Mouse (Mus musculus): ENCODE measurements around the gene Rwdd3. TPM values are rescaled to one million over a fixed set of nuclear protein-coding genes. Genes with fewer than 3 reads are reported as not detected.

The Rwdd3 gene
- polyA plus RNA-seq, 1 experiment = 3.3 TPM

GRCm38 (mm10) chr3:121189199-121189598 is 17.7 kb upstream of the Rwdd3 start:
- no peak overlapping the region for H3K4me2 ChIP-seq (ENCODE audit: low read depth)
- no peaks in the 10 kb centered on the region for H3K79me2 ChIP-seq (ENCODE audit: control insufficient read depth, insufficient read depth)
- H3K4me3 ChIP-seq = no peak overlapping the region
- peaks cover 9% of the 10 kb centered on the region for H3K27me3 ChIP-seq (ENCODE audit: control insufficient read depth, insufficient read depth, insufficient read length)
- H3ac ChIP-seq (ENCODE audit: control insufficient read depth, insufficient read length) = no peak overlapping the region
- TF ChIP-seq USF1 (IDR thresholded peaks at IDR 0.05; ENCODE audit: low read depth) = no peak
- no peak for TF ChIP-seq POLR2A (IDR thresholded peaks at IDR 0.05; ENCODE audit: insufficient read length, low read depth)
- TF ChIP-seq SRF (IDR thresholded peaks at IDR 0.05; ENCODE audit: control insufficient read depth, insufficient read length, low read depth) = no peak
- no peak for TF ChIP-seq MYOD1 (IDR thresholded peaks at IDR 0.05; ENCODE audit: control insufficient read depth in 1 of 3, insufficient read length in 2 of 3, low read depth in 2 of 3)
- TF ChIP-seq MYOG (IDR thresholded peaks at IDR 0.05; ENCODE audit: control insufficient read depth in 1 of 3, insufficient read depth in 1 of 3, insufficient read length in 2 of 3, low read depth in 2 of 3) = no peak
- TF ChIP-seq REST (IDR thresholded peaks at IDR 0.05; ENCODE audit: insufficient read depth, insufficient read length) = no peak
- no peak for TF ChIP-seq E2F4 (IDR thresholded peaks at IDR 0.05; ENCODE audit: insufficient read depth)
- no peak for TF ChIP-seq MAX (IDR thresholded peaks at IDR 0.05; ENCODE audit: low read depth)
- TF ChIP-seq POLR2AphosphoS2 (IDR thresholded peaks at IDR 0.05; ENCODE audit: insufficient read length, low read depth) = no peak
- no peak for TF ChIP-seq CEBPB (IDR thresholded peaks at IDR 0.05; ENCODE audit: insufficient read depth, poor library complexity, severe bottlenecking)
- TF ChIP-seq TCF3 (IDR thresholded peaks at IDR 0.05; ENCODE audit: insufficient read length, low read depth) = no peak
- TF ChIP-seq TCF12 (IDR thresholded peaks at IDR 0.05; ENCODE audit: insufficient read depth, poor library complexity, severe bottlenecking) = no peak
- H3K36me3 ChIP-seq (ENCODE audit: control insufficient read depth, insufficient read depth) = no peaks in the 10 kb centered on the region

- Histone ChIP-seq H3K36me3 (ENCODE audit: control insufficient read depth, insufficient read depth) (no peaks in the 10 kb centered on the region), H3K4me3 (no peak overlapping the region), H3K79me2 (ENCODE audit: control insufficient read depth, insufficient read depth) (no peaks in the 10 kb centered on the region), H3K4me2 (ENCODE audit: low read depth) (no peak overlapping the region), H3ac (ENCODE audit: control insufficient read depth, insufficient read length) (no peak overlapping the region), H3K27me3 (ENCODE audit: control insufficient read depth, insufficient read depth, insufficient read length) (no peaks in the 10 kb centered on the region)
- TF ChIP-seq POLR2A (IDR thresholded peaks at IDR 0.05; ENCODE audit: insufficient read length, low read depth) = no peak
- TF ChIP-seq MYOD1 (IDR thresholded peaks at IDR 0.05; ENCODE audit: control insufficient read depth in 1 of 3, insufficient read length in 2 of 3, low read depth in 2 of 3) = no peak
- TF ChIP-seq MYOG (IDR thresholded peaks at IDR 0.05; ENCODE audit: control insufficient read depth in 1 of 3, insufficient read depth in 1 of 3, insufficient read length in 2 of 3, low read depth in 2 of 3) = no peak
- TF ChIP-seq POLR2AphosphoS2 (IDR thresholded peaks at IDR 0.05; ENCODE audit: insufficient read length, low read depth) = no peak
- no peak for TF ChIP-seq MAX (IDR thresholded peaks at IDR 0.05; ENCODE audit: low read depth)
- TF ChIP-seq E2F4 (IDR thresholded peaks at IDR 0.05; ENCODE audit: insufficient read depth) = no peak
- TF ChIP-seq SRF (IDR thresholded peaks at IDR 0.05; ENCODE audit: control insufficient read depth, insufficient read length, low read depth) = no peak
- no peak for TF ChIP-seq TCF12 (IDR thresholded peaks at IDR 0.05; ENCODE audit: insufficient read depth, poor library complexity, severe bottlenecking)
- TF ChIP-seq REST (IDR thresholded peaks at IDR 0.05; ENCODE audit: insufficient read depth, insufficient read length) = no peak
- TF ChIP-seq USF1 (IDR thresholded peaks at IDR 0.05; ENCODE audit: low read depth) = no peak
- no peak for TF ChIP-seq CEBPB (IDR thresholded peaks at IDR 0.05; ENCODE audit: insufficient read depth, poor library complexity, severe bottlenecking)
- no peak for TF ChIP-seq TCF3 (IDR thresholded peaks at IDR 0.05; ENCODE audit: insufficient read length, low read depth)
These were observed 16.0 kb upstream of the Rwdd3 start for GRCm38 (mm10) chr3:121187510-121187909.

- H3K79me2 ChIP-seq (ENCODE audit: control insufficient read depth, insufficient read depth) = no peaks in the 10 kb centered on the region
- H3K27me3 ChIP-seq (ENCODE audit: control insufficient read depth, insufficient read depth, insufficient read length) = no peaks in the 10 kb centered on the region
- no peak overlapping the region for H3K4me3 ChIP-seq
- no peaks in the 10 kb centered on the region for H3K36me3 ChIP-seq (ENCODE audit: control insufficient read depth, insufficient read depth)
- TF ChIP-seq MYOD1 (IDR thresholded peaks at IDR 0.05; ENCODE audit: control insufficient read depth in 1 of 3, insufficient read length in 2 of 3, low read depth in 2 of 3) (no peak), TCF12 (IDR thresholded peaks at IDR 0.05; ENCODE audit: insufficient read depth, poor library complexity, severe bottlenecking) (no peak), MYOG (IDR thresholded peaks at IDR 0.05; ENCODE audit: control insufficient read depth in 1 of 3, insufficient read depth in 1 of 3, insufficient read length in 2 of 3, low read depth in 2 of 3) (no peak), SRF (IDR thresholded peaks at IDR 0.05; ENCODE audit: control insufficient read depth, insufficient read length, low read depth) (no peak), USF1 (IDR thresholded peaks at IDR 0.05; ENCODE audit: low read depth) (no peak), CEBPB (IDR thresholded peaks at IDR 0.05; ENCODE audit: insufficient read depth, poor library complexity, severe bottlenecking) (no peak), POLR2AphosphoS2 (IDR thresholded peaks at IDR 0.05; ENCODE audit: insufficient read length, low read depth) (no peak), MAX (IDR thresholded peaks at IDR 0.05; ENCODE audit: low read depth) (no peak), TCF3 (IDR thresholded peaks at IDR 0.05; ENCODE audit: insufficient read length, low read depth) (no peak), E2F4 (IDR thresholded peaks at IDR 0.05; ENCODE audit: insufficient read depth) (no peak), POLR2A (IDR thresholded peaks at IDR 0.05; ENCODE audit: insufficient read length, low read depth) (no peak), REST (IDR thresholded peaks at IDR 0.05; ENCODE audit: insufficient read depth, insufficient read length) (no peak)
- H3ac ChIP-seq (ENCODE audit: control insufficient read depth, insufficient read length) = no peak overlapping the region
- H3K4me2 ChIP-seq (ENCODE audit: low read depth) = no peak overlapping the region
These were observed 15.4 kb upstream of the Rwdd3 start for GRCm38 (mm10) chr3:121186925-121187324.

- TF ChIP-seq TCF3 (IDR thresholded peaks at IDR 0.05; ENCODE audit: insufficient read length, low read depth) (no peak), POLR2A (IDR thresholded peaks at IDR 0.05; ENCODE audit: insufficient read length, low read depth) (no peak), SRF (IDR thresholded peaks at IDR 0.05; ENCODE audit: control insufficient read depth, insufficient read length, low read depth) (no peak), TCF12 (IDR thresholded peaks at IDR 0.05; ENCODE audit: insufficient read depth, poor library complexity, severe bottlenecking) (no peak), MYOD1 (IDR thresholded peaks at IDR 0.05; ENCODE audit: control insufficient read depth in 1 of 3, insufficient read length in 2 of 3, low read depth in 2 of 3) (no peak), POLR2AphosphoS2 (IDR thresholded peaks at IDR 0.05; ENCODE audit: insufficient read length, low read depth) (no peak), REST (IDR thresholded peaks at IDR 0.05; ENCODE audit: insufficient read depth, insufficient read length) (no peak), MAX (IDR thresholded peaks at IDR 0.05; ENCODE audit: low read depth) (no peak), MYOG (IDR thresholded peaks at IDR 0.05; ENCODE audit: control insufficient read depth in 1 of 3, insufficient read depth in 1 of 3, insufficient read length in 2 of 3, low read depth in 2 of 3) (no peak), E2F4 (IDR thresholded peaks at IDR 0.05; ENCODE audit: insufficient read depth) (no peak), USF1 (IDR thresholded peaks at IDR 0.05; ENCODE audit: low read depth) (no peak), CEBPB (IDR thresholded peaks at IDR 0.05; ENCODE audit: insufficient read depth, poor library complexity, severe bottlenecking) (no peak)
- Histone ChIP-seq H3K79me2 (ENCODE audit: control insufficient read depth, insufficient read depth) (no peaks in the 10 kb centered on the region), H3K4me2 (ENCODE audit: low read depth) (no peak overlapping the region), H3K4me3 (no peak overlapping the region), H3K27me3 (ENCODE audit: control insufficient read depth, insufficient read depth, insufficient read length) (no peaks in the 10 kb centered on the region), H3ac (ENCODE audit: control insufficient read depth, insufficient read length) (no peak overlapping the region), H3K36me3 (ENCODE audit: control insufficient read depth, insufficient read depth) (no peaks in the 10 kb centered on the region)
These were observed 13.7 kb upstream of the Rwdd3 start for GRCm38 (mm10) chr3:121185197-121185596.
